ENCODE assay signal across 8 mouse cellular contexts in genomic region chr11:63922091-63922621, GRCm38 (mm10). TPM values are rescaled to one million over a fixed set of nuclear protein-coding genes. Genes with fewer than 3 reads are reported as not detected.
DNase-seq lines count a peak whose midpoint lies in the region; ATAC-seq and TF ChIP-seq lines count a peak whose summit lies in the region.

TSS of gene Hs3st3b1 (minus strand) at chr11:63922290.

- peak within 1 kb of the TSS; percentile 75 for H3K4me3 ChIP-seq in embryonic facial prominence, embryonic 11.5 days (ENCODE audit: low read depth, low read length)
- peak within 1 kb of the TSS; percentile 79 for H3K4me3 ChIP-seq in limb, embryonic 11.5 days (ENCODE audit: low read depth, low read length)
- H3K4me3 ChIP-seq in midbrain, embryonic 13.5 days (replicated peaks): peak within 1 kb of the TSS; percentile 80
- H3K4me3 ChIP-seq in small intestine, adult 2 months (ENCODE audit: low read depth, low read length): peak within 1 kb of the TSS; percentile 70

- DNase-seq in adrenal gland, postnatal 10 days: peak; percentile 95
- peak; percentile 98 for DNase-seq in embryonic facial prominence, embryonic 11.5 days (ENCODE audit: low spot score)
- peak; percentile 94 to 97 for DNase-seq in heart, adult 18-20 months
- peak; percentile 93 for DNase-seq in kidney, adult 18-20 months
- peak; percentile 95 for DNase-seq in limb, embryonic 11.5 days (ENCODE audit: low spot score)
- DNase-seq in adipocyte (ENCODE audit: low spot score): no peak

- TF ChIP-seq POLR2A in small intestine, adult 2 months (IDR thresholded peaks at IDR 0.05; ENCODE audit: low read depth, low read length): peak; percentile 82

- peaks cover 6% of the 10 kb centered on the region for H3K4me1 ChIP-seq in embryonic facial prominence, embryonic 11.5 days (ENCODE audit: control insufficient read depth, insufficient read depth, low read length)
- H3K4me1 ChIP-seq in limb, embryonic 11.5 days (ENCODE audit: control insufficient read depth, insufficient read depth, low read length): peaks cover 32% of the 10 kb centered on the region
- peaks cover 73% of the 10 kb centered on the region for H3K4me1 ChIP-seq in midbrain, embryonic 13.5 days (replicated peaks)
- peaks cover 13% of the 10 kb centered on the region for H3K4me1 ChIP-seq in small intestine, adult 2 months (ENCODE audit: control insufficient read depth, insufficient read depth, insufficient read length, low read length)

- peak within 1 kb of the TSS; percentile 52 for H3K27ac ChIP-seq in embryonic facial prominence, embryonic 11.5 days (replicated peaks; ENCODE audit: low read depth, low read length)
- H3K27ac ChIP-seq in limb, embryonic 11.5 days (replicated peaks; ENCODE audit: low read depth, low read length): peak within 1 kb of the TSS; percentile 72
- peak within 1 kb of the TSS; percentile 67 for H3K27ac ChIP-seq in midbrain, embryonic 13.5 days
- H3K27ac ChIP-seq in small intestine, adult 2 months (ENCODE audit: insufficient read depth, low read depth, low read length): peak within 1 kb of the TSS; percentile 29; the same call in 1 of the 2 replicates

- H3K4me2 ChIP-seq in embryonic facial prominence, embryonic 11.5 days (ENCODE audit: low read depth, low read length): peak within 1 kb of the TSS; percentile 96
- peak within 1 kb of the TSS; percentile 82 for H3K4me2 ChIP-seq in limb, embryonic 11.5 days (ENCODE audit: low read depth, severe bottlenecking)
- H3K4me2 ChIP-seq in midbrain, embryonic 13.5 days (replicated peaks): peak within 1 kb of the TSS; percentile 92

- no peaks in the 10 kb centered on the region for H3K9me3 ChIP-seq in embryonic facial prominence, embryonic 11.5 days (replicated peaks; ENCODE audit: control insufficient read depth, low read length)
- H3K9me3 ChIP-seq in limb, embryonic 11.5 days (ENCODE audit: control insufficient read depth, low read length): no peaks in the 10 kb centered on the region
- H3K9me3 ChIP-seq in midbrain, embryonic 13.5 days: no peaks in the 10 kb centered on the region

- peaks cover 24% of the 10 kb centered on the region for H3K27me3 ChIP-seq in embryonic facial prominence, embryonic 11.5 days (ENCODE audit: control insufficient read depth, insufficient read depth, low read length)
- H3K27me3 ChIP-seq in limb, embryonic 11.5 days (ENCODE audit: control insufficient read depth, insufficient read depth, low read length): peaks cover 27% of the 10 kb centered on the region
- peaks cover 74% of the 10 kb centered on the region for H3K27me3 ChIP-seq in midbrain, embryonic 13.5 days
- H3K27me3 ChIP-seq in small intestine, adult 2 months (ENCODE audit: control insufficient read depth, insufficient read depth, low read length): peaks cover 70% of the 10 kb centered on the region

- no peak for TF ChIP-seq CTCF in small intestine, adult 2 months (IDR thresholded peaks at IDR 0.05; ENCODE audit: extremely low read depth, insufficient read length, insufficient replicate concordance, low read depth, low read length)

- peak; percentile 94 for ATAC-seq in embryonic facial prominence, embryonic 11.5 days (replicated peaks; ENCODE audit: insufficient number of reproducible peaks, low FRiP score, low TSS enrichment, low read depth)
- ATAC-seq in limb, embryonic 11.5 days (ENCODE audit: insufficient number of reproducible peaks, low FRiP score, low TSS enrichment, low read depth): peak; percentile 97
- ATAC-seq in midbrain, embryonic 13.5 days: peak; percentile 96

- H3K36me3 ChIP-seq in embryonic facial prominence, embryonic 11.5 days (replicated peaks; ENCODE audit: control insufficient read depth, insufficient read depth, low read depth, low read length): no peaks in the 10 kb centered on the region
- no peaks in the 10 kb centered on the region for H3K36me3 ChIP-seq in limb, embryonic 11.5 days (ENCODE audit: control insufficient read depth, insufficient read depth, low read length)
- no peaks in the 10 kb centered on the region for H3K36me3 ChIP-seq in midbrain, embryonic 13.5 days
- H3K36me3 ChIP-seq in small intestine, adult 2 months (ENCODE audit: control insufficient read depth, insufficient read depth, low read length): no peaks in the 10 kb centered on the region

- WGBS in embryonic facial prominence, embryonic 11.5 days: under 1% methylated on average over 43 of the region's 43 CpGs
- under 1% methylated on average over 43 of the region's 43 CpGs for WGBS in limb, embryonic 11.5 days
- WGBS in midbrain, embryonic 13.5 days: under 1% methylated on average over 43 of the region's 43 CpGs
- under 1% methylated on average over 43 of the region's 43 CpGs for WGBS in small intestine, adult 2 months

- H3K9ac ChIP-seq in embryonic facial prominence, embryonic 11.5 days (replicated peaks; ENCODE audit: low read length): peak within 1 kb of the TSS; percentile 74
- H3K9ac ChIP-seq in limb, embryonic 11.5 days (ENCODE audit: low read length): peak within 1 kb of the TSS; percentile 89
- H3K9ac ChIP-seq in midbrain, embryonic 13.5 days (replicated peaks): peak within 1 kb of the TSS; percentile 87

RNA-seq across cellular contexts. Expression of gene Hs3st3b1, which starts in this region (rescaled TPM):
- total RNA-seq in adrenal gland, postnatal 10 days (2021): 1 to 10 TPM; 5.4 to 9.6 TPM
- polyA plus RNA-seq in embryonic facial prominence, embryonic 11.5 days (2014; fragmentation: Nextera tagmentation; extraction: Ambion mirVana): 14.7 and 15.2 TPM in 2 replicates
- total RNA-seq in heart, adult 18-20 months (2021): 1 to 10 TPM in 1 of 2 experiments, under 1 TPM in 1; 0.79 to 1.3 TPM
- polyA plus RNA-seq in limb, embryonic 11.5 days (2014; fragmentation: Nextera tagmentation; extraction: Ambion mirVana): 27.1 and 30.4 TPM in 2 replicates
- polyA plus RNA-seq in midbrain, embryonic 13.5 days (2015; fragmentation: Nextera tagmentation; extraction: Ambion mirVana): 13.0 and 15.9 TPM in 2 replicates
- polyA plus RNA-seq in small intestine, adult 2 months (2012; rRNA removed): 3.7 and 10.3 TPM in 2 replicates
